Mouse (Mus musculus) lung, adult 18-20 months (tissue): ENCODE measurements around the gene Ndufv1.
"Not testable (repeated sequence)": the region's sequence is repeated elsewhere in the genome, so short reads cannot be mapped to it uniquely, and the experiment has no call there.

Experiments
- DNase-seq, 2 experiments: peaks; one replicate each; pipeline ENCODE4 v3.0.0; 2022; ENCODE audit warnings: mixed read lengths in 2 of 2

The Ndufv1 gene

DNA sequence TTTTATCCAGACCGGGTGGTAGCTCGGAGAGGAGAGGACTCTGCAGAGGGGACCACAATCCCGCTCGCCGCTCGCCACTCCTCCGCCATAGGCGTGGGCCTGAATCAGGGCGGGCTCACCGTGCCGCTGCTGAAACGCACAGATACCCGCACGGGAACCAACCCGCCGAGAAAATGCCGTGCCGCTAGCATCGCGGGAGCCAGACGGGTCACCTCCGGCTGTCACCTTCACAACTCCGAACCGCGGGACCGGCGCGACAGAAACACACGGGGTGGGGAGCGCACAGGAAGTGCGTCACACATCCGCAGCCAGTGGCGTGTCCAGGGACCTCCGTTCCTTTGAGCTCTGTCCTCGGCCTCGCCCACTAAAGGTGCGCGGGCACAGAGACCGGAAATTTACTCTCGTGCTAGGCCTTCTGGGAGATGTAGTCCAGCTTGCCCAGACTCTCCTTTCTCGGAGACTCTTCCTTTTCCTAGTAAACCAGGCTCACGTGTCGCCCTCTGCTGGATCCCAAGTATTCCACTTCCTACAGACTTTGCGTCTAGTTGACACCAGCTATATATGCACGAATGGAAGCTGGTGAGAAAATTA, at the start of gene Ndufv1:
TSS of gene Ndufv1 (minus strand) at position 375 of the 591 bp plus-strand sequence.
- peak; percentile 99 for DNase-seq

DNA sequence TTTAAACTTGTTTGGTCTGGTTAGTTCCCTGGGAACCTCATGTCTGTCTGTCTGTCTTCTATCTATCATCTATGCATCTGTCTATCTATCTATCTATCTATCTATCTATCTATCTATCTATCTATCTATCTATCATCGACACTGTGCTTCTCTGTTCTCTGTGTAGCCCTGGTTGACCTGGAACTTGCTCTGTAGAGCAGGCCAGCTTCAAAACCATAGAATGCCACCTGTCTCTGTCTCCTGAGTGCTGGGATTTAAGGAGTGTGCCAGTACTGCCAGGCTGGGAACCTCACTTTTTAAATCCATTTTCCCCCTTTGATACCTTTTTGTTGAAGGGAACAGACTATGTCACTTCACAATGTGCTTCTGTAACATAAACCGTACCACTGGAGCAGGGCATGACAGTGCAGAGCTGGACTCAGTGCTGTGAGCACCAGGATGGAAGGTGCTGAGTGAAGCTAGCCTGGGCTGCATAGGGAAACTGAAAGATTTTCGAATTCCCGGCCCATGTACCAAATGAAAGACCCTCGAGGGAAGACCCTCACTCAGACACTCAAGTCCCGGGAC, 48.4 kb upstream of the Ndufv1 start:
- DNase-seq = no peak

DNA sequence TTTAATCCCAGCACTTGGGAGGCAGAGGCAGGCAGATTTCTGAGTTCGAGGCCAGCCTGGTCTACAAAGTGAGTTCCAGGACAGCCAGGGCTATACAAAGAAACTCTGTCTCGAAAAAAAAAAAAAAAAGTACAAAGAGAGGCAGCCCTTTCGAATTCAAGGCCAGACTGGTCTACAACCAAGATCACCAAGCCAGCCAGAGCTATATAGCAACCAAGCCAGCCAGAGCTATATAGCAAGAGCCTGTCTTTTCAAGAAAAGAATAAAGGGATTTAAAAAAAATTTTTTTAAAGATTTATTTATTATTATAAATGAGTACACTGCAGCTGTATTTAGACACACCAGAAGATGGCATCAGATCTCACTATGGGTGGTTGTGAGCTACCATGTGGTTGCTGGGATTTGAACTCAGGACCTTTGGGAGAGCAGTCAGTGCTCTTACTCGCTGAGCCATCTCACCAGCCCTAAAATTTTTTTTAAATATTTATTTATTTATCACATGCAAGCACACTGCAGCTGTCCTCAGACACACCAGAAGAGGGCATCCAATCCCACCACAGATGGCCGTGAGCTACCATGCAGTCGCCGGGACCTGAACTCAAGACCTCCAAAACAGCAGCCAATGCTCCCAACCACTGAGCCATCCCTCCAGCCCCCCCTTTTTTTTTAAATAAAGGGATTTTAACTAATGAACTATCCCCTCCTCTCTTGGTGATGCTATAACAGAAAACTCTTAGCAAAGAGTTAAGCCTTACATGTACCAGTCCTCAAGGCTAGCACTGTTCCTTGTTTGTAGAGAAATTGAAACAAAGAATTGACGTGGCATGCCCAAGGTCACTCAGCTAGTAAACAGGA, 47.7 kb upstream of the Ndufv1 start:
- not testable (repeated sequence) for DNase-seq

DNA sequence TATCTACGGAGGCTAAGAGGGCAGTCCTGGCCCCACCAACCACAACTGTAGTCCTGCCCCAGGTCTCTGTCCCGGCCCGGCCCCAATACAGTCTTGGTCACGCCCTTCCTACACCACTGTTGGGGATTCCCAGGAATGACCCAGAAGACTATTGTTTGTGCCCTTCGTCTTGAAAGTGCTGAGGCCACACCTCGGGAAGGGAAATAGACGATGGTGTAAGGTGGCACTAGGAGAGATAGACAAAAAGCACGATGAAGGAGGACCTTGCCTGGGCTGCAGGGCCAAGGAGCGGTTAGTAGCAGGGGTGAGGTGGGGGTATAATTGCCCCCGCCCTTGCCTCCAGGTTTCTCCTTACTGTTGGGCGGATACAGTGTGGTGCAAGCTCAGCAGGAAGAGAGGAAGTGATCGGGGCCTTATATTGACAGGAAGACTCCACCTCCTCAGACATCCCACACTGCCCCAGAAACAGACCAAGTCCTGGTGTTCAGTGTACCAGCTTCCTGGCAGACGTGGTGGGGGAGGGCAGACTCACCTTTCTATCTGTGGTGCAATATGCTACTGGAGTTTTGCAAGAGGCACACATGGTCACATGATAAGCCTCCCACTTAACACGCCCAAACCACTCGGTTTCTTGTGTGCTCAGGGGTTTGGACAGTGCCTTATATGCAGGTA, 46.6 kb upstream of the Ndufv1 start, which contains the start of gene Gstp3:
TSS of gene Gstp3 (minus strand) at position 501 of the 672 bp plus-strand sequence.
- peak; percentile 72 to 78 for DNase-seq

DNA sequence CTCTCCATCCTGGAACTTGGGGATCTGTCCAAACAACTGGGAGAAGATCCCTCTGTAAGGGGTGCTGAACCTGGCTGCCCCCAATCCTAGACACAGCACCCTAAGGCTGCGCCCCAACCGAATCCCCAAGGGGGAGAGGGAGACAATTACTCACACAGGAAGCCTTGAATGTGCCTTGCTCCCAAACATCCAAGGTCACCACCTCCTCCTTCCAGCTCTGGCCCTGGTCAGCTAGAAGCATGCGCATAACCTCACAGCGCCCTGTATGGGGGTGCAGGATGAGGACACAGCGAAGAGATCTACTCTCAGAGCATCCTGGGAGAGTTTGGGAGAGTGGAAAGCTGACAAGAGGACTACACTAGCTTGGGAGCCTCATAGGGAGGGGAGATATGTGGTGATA, 46.0 kb upstream of the Ndufv1 start:
- no peak for DNase-seq

DNA sequence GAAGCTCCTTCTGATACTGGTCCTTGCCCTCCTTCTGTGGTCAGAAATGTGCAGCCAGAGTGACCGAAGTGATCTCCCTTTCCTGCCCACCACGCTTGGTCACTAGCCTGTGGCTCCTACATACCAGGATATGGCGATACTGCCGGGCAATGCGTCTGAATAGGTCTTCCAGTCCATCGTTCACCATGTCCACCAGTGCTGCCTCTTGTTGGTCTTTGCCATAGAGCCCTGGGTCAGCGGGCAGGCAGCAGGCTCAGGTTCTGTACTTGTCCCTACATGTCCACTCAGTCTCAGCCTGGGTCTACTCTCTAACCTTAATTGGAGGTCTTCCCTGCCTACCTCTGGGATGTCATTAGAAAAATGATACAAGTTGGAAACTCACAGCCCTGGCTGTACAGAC, 45.4 kb upstream of the Ndufv1 start:
- no peak for DNase-seq

DNA sequence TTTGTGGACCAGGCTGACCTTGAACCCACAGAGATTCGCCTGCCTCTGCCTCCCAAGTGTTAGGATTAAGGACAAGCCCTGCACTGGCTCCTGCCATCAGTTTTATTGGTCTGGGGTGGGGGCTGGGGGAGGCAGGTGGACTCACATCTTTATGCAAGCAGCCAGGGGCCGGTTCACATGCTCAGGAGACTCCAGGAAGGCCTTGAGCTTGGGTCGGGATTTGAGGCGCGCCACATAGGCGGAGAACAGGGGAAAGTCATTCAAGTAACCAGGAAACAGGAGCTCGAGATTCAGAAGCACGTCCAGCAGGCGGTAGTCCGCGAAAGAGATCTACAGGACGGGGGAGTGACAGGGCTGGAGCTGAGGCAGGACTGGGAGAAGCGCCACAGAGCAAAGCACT, 44.8 kb upstream of the Ndufv1 start:
- no peak for DNase-seq

DNA sequence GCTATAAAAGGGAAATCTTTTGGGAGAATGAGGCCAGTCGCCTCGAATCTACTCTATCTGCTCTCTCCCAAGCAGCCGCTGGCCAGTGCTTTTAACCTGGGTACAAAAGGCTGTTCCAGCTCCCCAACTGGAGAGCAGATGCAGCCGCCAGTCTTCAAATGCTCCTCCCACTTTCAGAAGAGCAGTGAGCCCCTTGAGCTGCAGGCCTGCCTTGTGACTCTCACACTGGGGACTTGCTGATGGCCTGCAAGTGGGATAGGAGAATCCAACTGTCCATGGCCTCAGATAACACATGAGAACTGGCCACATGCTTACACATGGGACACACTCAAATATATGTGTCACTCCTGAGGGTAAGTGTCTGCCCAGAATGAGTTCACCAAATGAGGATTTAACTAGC, 44.1 kb upstream of the Ndufv1 start:
- DNase-seq = no peak

DNA sequence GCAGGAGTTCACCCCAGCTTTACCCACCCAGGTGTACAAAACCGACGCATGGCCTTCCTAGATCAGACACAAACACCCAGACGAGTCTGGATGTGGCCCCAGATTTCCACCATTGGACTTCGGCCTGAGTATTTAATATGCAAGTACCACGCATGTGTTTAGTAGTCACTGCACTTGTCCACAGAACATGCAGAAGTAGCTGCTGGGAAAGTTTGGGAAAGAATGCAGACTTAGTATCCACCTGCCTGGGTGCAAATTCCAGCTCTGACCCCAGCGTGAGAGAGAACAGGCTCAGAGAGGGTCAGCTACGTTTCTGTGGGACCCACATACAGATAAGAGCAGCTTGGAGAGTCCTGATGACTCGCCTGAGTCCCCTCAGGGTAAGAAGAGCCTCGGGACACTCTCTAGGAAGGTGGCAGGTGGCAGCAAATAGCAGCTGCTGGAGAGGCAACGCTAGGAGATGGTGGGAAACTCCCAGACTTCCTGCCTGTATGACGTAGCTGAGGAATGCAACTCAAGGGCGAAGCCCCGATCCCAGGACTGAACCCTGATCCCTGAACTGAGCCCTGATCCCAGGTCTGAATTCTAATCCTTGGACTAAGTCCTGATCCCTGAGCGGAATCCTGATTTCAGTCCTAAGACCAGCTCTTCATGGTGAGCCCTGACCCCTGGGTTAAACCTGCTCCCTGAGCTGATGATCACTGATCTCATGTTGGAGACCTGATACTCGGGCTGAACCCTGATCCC, 43.5 kb upstream of the Ndufv1 start:
- no peak for DNase-seq

DNA sequence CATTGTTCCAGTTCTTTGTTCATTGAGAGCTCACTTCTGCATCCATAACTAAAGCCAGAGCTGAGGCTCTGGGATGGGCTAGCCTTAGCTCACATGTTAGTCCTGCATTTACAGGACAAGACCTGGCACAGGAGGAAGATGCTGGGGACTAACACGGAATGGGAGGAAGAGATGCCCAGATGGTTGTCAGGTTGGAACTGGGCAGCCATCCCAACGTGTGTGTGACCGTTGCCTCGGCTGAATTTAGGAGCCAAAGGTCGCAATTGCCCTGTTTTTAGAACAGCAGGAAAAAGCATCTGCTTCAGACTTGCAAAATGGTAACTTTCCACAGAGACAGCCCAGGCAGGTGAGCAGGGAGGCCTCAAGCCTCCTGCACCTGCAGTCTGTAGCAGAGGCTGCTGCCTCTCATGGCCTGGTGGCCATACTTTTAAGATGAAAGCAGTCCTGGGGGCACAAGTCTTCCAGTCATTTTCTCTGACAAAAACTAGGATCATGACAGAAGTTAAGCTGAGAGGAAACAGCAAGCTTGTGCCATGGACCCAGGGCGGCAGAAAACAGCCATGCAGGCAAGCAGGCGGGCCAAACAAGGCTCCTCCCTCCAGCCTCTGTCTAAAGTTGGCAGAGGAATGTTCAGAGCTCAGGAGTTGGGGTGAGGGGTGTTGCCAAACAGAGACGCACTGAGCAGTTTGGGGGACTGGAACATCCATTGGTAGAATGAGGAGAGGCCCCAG, 42.8 kb upstream of the Ndufv1 start:
- no peak for DNase-seq

DNA sequence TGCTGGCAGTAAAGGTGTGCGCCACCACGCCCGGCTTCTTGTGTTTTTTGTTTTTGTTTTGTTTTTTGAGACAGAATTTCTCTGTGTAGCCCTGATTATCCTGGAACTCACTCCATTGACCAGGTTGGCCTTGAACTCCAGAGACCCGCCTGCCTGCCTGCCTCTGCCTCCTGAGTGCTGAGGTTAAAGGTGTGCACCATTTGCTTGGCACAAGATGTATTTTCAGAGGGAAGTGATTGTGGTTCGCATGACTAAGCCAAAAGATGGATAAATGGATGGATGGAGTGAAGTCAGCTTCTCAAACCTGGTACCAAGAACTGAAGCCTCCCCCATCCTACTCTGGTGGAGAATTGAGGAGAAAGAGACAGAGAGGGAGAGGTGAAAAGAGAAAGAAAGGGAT, 42.0 kb upstream of the Ndufv1 start:
- no peak for DNase-seq

DNA sequence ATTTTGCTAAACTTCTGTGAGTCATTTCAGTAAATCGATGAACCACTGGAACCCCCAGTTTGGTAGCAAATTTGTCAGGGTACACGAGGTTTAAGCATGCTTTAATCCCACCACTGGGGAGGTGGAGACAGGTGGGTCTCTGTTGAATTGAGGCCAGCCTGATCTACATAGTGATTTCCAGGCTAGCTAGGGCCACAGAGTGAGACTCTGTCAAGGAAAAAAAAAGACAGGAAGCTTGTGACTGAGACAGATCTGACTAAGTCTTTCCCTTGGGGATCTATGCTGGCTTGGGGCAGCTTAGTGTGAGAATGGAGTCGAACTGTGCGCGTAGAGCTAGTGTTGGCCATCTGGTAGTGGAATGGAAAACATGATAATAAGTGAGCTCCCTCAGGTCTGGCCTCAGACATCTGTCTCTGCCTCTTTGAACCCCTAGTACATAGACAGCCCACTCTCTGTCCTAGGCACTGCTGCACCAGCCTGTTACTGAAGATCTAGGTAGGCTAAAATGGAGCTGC, 40.0 kb upstream of the Ndufv1 start:
- no peak for DNase-seq

DNA sequence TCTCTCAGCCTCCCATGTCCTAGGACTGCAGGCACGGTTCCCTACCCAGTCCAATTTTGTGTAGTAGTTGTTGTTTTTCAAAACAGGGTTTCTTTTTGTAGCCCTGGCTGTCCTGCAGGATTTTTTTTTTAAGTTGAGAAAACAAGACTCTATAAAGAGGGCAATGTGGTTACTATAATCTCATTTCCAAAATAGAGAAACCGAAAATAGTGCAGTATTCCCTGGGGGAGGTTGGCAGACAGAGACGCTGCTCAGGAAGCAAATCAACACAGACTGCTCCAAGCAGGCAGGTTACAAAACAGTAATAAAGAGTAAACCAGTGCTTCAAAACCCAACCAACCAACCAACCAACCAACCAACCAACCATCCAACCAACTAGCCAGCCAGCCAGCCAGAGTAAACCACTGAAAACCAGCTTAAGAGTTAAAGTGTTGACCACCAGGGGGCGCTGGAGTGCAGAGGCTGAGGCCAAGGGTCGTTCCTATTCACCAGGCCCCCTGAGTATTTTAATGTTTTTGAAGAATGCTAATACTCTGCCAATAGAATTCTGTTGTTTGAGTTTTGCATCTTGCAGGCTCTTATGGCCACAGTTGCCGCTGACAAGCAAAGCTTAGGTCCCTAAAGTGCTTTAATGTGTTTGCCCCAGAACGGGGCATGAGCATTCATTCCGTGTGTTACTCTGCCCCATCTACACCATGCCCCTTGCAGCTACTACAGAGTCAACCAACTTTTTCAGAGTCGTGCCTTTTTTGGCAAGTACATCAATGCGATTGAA, 39.3 kb upstream of the Ndufv1 start:
- peak; percentile 45 to 65 for DNase-seq

DNA sequence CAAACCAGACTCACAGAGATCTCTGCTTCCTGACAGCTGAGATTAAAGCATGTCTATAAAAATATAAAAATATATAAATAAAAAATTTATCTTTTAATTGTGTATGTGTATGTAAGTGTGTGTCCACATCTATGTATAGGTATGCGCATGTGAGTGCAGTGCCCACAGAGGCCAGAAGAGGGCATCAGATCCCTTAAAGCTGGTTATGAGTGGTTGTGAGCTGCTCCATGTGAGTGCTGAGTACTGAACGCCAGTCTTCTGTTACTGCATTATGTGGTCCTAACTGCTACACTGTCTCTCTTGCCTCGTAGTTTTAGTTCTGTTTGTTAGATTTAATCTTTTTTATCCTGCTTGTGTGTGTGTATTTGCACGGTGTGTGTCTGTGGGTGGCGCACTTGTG, 38.4 kb upstream of the Ndufv1 start:
- DNase-seq = no peak

DNA sequence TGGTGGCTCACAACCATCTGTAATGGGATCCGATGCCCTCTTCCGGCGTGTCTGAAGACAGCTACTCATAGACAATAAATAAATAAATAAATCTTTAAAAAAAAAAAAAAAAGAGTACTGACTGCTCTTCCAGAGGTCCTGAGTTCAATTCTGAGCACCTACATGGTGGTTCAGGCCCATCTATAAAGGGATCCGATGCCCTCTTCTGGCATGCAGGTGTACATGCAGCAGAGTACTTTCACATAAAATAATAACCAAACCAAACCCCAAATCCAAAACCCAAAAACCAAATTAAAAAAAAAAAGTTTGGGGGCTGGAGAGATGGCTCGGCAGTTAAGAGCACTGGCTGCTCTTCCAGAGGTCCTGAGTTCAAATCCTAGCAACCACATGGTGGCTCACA, 36.5 kb upstream of the Ndufv1 start:
- DNase-seq = not testable (repeated sequence)

DNA sequence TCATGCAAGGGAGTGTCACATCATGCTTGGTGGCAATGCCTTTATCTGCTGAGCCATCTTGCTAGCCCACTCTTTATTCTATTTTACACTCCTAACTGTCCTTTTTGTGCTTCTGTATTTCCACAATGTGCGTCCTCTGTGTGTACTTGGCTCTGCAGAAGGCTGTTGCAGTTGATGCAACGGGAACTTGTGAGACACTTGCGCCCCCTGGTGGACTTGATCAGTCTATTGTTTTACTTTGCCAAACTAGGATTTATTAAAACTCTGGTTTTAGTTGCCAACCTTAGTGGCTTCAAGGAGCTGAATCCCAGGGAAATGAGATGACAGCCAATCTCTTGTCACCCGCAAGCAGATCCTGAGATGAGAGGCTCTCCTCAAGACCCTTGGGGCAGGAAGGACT, 35.3 kb upstream of the Ndufv1 start:
- peak; percentile 75 to 83 for DNase-seq

DNA sequence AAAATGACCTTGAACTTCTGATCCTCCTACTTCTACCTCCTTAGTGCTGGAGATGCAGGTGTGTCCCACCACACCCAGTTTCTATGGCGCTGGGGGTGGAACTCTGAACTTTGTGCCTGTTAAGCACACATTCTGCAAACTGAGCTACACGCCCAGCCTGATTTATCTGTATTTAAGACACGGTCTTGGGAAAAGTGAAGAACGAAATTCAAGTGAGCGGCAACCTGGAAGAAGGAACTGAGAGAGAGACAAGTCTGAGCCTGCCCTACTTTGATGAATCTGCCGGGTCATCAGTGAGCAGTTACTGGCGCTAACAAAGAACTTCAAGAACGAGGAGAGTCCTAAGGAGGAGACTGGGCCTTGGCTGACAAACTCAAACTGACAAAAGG, 34.3 kb upstream of the Ndufv1 start:
- DNase-seq = peak in 1 of 2 experiments; percentile 41

DNA sequence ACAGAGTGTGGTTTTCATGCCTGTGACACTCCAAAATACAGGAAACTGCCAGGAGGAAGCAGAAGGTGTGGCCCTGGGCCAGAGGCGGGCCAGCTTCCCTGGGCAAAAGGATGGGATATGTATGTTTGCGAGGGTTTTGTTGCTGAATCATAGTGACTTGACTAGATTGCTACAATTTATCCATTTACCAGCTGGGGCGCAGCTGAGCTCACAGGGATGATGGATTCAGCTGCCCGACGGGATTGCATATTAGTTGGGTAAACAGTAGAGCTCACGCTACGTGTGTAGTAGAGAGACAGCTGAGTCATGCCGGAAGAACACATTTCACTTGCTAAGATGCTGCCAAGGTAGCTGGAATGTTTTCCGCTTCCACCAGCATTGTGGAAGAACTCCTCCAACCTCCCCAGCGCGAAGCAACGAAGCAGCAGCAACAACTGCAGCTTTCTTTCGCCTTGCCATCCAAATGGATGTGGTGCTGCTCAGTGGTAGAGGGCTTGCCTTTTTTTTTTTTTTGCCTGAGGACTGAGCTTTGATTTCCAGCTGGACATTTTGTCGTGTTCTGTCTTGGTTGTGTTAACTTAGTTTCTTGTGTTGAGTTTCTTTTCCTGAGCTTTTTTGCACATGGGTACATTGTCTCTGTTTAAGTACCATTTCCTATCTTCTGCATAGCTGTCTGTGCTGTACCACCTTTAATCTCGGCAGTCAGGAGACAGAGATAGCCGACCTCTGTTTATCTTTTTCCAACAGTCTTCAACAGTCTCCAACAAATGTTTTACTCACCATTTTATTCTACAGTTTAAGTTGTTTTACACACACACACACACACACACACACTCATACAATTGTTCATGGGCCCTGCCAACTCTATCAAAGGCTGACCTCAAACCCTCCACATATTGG, 33.6 kb upstream of the Ndufv1 start, which contains the start of gene Gstp2:
TSS of gene Gstp2 (minus strand) at position 58 of the 900 bp plus-strand sequence.
- peak; percentile 89 to 94 for DNase-seq

DNA sequence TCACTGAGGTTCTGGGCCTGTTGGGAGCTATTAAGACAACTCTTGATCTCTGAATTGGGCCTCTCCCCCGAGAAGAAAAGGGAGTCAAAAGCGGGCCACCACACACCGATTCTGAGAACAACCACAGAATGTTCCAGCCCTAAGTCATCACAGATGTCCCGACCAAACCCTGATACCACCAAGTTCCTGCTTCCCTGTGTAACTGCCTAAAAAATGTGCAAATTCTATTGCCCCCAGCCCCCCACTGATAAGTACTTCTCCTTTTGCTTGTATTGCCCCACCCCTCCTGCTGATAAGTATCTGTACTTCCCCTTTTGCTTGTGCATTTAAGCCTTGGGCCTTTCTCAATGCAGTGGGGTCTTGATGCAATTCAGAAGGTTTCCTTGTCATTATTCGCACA, 31.5 kb upstream of the Ndufv1 start:
- DNase-seq = not testable (repeated sequence)

DNA sequence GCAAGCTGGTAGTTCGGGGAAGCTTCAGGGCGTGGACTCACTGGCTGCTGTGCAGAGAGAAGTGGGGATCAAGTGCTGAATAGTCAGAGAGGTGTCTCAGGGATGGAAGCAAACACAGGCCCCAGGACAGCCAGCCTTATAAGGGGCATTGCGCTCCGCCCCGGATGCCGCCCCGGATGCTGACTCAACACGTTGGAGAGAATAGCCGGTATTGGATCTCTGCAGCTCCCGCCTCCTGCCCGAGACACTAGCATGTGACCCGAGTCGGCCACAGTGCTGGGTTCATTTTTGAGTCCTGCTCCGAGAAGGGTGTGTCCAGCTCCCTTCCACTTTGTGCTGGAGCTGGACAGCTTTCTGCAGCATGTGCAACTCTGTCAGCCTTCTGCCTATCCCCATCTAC, 29.5 kb upstream of the Ndufv1 start:
- peak; percentile 67 to 73 for DNase-seq
